Mouse (Mus musculus): ENCODE measurements around the gene Fam19a4. TPM values are rescaled to one million over a fixed set of nuclear protein-coding genes. Genes with fewer than 3 reads are reported as not detected.

Gene Fam19a4
- total and polyA plus RNA-seq, 3 experiments, result not detected

DNA sequence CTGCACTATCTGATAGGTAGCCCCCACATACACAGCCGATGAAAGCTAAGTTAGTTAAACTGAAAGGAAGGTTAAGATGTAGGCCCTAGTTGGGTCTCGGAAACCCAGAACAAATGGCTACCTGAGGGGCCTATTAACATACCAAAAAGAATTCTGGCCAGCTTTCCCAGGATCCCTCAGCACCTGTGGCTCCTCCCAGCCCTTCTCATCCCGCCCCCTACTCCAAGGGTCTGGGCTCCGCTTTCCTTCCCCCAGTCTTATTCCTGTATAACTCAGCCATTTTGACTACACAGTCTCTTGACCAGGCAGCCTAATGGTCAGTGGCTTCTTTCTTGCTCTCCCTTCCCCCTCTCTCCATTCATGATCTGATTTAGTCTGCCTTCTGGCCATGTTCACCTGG lies 13.7 kb downstream of the Fam19a4 start:
- no peaks in the 10 kb centered on the region for H3K9me3 ChIP-seq (replicated peaks; ENCODE audit: low read length)
- no peak for DNase-seq (ENCODE audit: extremely low read depth)
- in situ Hi-C loops (cut with MboI; ENCODE audit: low pct_ligation_motif_present, low pct_unique_long_range_greater_than_20kb, low sequenced_read_pairs), result no loop called here
- no peak for TF ChIP-seq MYC (IDR thresholded peaks at IDR 0.05; ENCODE audit: low read depth, low read length)
- TF ChIP-seq GABPA (IDR thresholded peaks at IDR 0.05; ENCODE audit: insufficient replicate concordance, low read depth, low read length), result no peak
- TF ChIP-seq TBP (conservative IDR thresholded peaks at IDR 0.05; ENCODE audit: low read depth, low read length), result no peak
- no peak for TF ChIP-seq RAD21 (IDR thresholded peaks at IDR 0.05; ENCODE audit: low read depth, low read length)
- TF ChIP-seq POLR2AphosphoS2 (IDR thresholded peaks at IDR 0.05; ENCODE audit: low read depth, low read length), result no peak
- peaks cover 82% of the 10 kb centered on the region for H3K27me3 ChIP-seq (replicated peaks)
- dilution Hi-C loops (cut with MboI; ENCODE audit: extremely low pct_ligation_motif_present, extremely low pct_unique_long_range_greater_than_20kb, low sequenced_read_pairs), result no loop called here
- no peak overlapping the region for H3K9ac ChIP-seq (ENCODE audit: insufficient read depth, low read depth)
- H3K4me3 ChIP-seq (replicated peaks in 1 of 3; ENCODE audit: low read depth in 2 of 3, low read length in 2 of 3, poor library complexity in 1 of 3), result no peak overlapping the region
- H3K4me2 ChIP-seq (ENCODE audit: insufficient read depth, low read depth, poor library complexity, severe bottlenecking), result no peak overlapping the region
- no peaks in the 10 kb centered on the region for H3K79me2 ChIP-seq (replicated peaks; ENCODE audit: control insufficient read depth, extremely low read depth, insufficient read depth, poor library complexity, severe bottlenecking)
- no peak overlapping the region for H3K27ac ChIP-seq (ENCODE audit: insufficient read depth, low read depth)
- no peaks in the 10 kb centered on the region for H3K36me3 ChIP-seq (replicated peaks in 1 of 2; ENCODE audit: control insufficient read depth in 1 of 2, insufficient read depth in 1 of 2, low read length in 1 of 2)
- H3K4me1 ChIP-seq (ENCODE audit: control insufficient read depth in 1 of 2, insufficient read depth in 2 of 2), result peaks cover 2 to 28% of the 10 kb centered on the region in 2 experiments; a peak in 3 of 4 replicates

DNA sequence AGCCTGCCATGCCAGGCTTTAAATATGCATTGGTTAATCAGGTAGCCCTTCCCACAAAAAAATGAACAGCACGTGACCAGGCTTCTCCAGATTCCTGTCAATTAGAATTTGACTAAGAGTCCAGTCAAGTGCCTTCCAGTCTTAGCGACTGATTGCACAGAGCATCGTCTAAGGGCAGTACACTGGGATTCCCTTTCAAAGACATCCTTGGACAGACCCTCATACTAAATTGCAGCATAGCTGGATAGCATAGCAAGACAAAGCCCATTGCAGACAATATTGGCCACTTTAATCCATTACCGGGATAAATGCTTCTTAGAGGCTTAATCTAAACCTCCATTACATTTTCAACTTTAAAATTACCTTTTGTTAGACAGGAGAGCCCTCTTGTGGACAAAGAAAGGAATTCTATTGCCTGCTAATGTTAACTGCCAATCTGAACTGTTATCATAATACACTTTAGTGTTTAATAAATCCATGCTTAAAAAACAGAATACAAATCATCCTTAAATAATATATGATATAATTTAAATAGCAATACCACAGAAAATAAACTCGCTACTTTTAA lies 33.0 kb downstream of the Fam19a4 start:
- in situ Hi-C loops (cut with MboI; ENCODE audit: low pct_ligation_motif_present, low pct_unique_long_range_greater_than_20kb, low sequenced_read_pairs), result no loop called here
- Histone ChIP-seq H3K4me1 (ENCODE audit: control insufficient read depth in 1 of 2, insufficient read depth in 2 of 2) (no peaks in the 10 kb centered on the region), H3K27ac (ENCODE audit: insufficient read depth, low read depth) (no peak overlapping the region), H3K79me2 (replicated peaks; ENCODE audit: control insufficient read depth, extremely low read depth, insufficient read depth, poor library complexity, severe bottlenecking) (no peaks in the 10 kb centered on the region), H3K9me3 (replicated peaks; ENCODE audit: low read length) (no peaks in the 10 kb centered on the region), H3K27me3 (replicated peaks) (peaks cover 68% of the 10 kb centered on the region), H3K4me3 (replicated peaks in 1 of 3; ENCODE audit: low read depth in 2 of 3, low read length in 2 of 3, poor library complexity in 1 of 3) (no peak overlapping the region), H3K36me3 (replicated peaks in 1 of 2; ENCODE audit: control insufficient read depth in 1 of 2, insufficient read depth in 1 of 2, low read length in 1 of 2) (no peaks in the 10 kb centered on the region), H3K9ac (ENCODE audit: insufficient read depth, low read depth) (no peak overlapping the region), H3K4me2 (ENCODE audit: insufficient read depth, low read depth, poor library complexity, severe bottlenecking) (no peak overlapping the region)
- DNase-seq (ENCODE audit: extremely low read depth), result no peak
- peak; percentile 49 for TF ChIP-seq SMC3 (IDR thresholded peaks at IDR 0.05; ENCODE audit: low read depth, low read length)
- no peak for TF ChIP-seq MAX (IDR thresholded peaks at IDR 0.05; ENCODE audit: low read length)
- TF ChIP-seq RAD21 (IDR thresholded peaks at IDR 0.05; ENCODE audit: low read depth, low read length), result peak; percentile 73
- no peak for TF ChIP-seq EP300 (IDR thresholded peaks at IDR 0.05; ENCODE audit: low read length)
- peak in 1 of 2 experiments; percentile 73; a peak in 2 of 4 replicates for TF ChIP-seq CTCF (conservative IDR thresholded peaks at IDR 0.05 in 1 of 2, IDR thresholded peaks at IDR 0.05 in 1 of 2; ENCODE audit: low read depth in 2 of 2, low read length in 2 of 2)
- dilution Hi-C loops (cut with MboI; ENCODE audit: extremely low pct_ligation_motif_present, extremely low pct_unique_long_range_greater_than_20kb, low sequenced_read_pairs), result no loop called here

GRCm38 (mm10) chr6:97019323-97019722 lies 40.9 kb downstream of the Fam19a4 start:
- Histone ChIP-seq H3K79me2 (replicated peaks; ENCODE audit: control insufficient read depth, extremely low read depth, insufficient read depth, poor library complexity, severe bottlenecking) (no peaks in the 10 kb centered on the region), H3K9me3 (replicated peaks; ENCODE audit: low read length) (no peaks in the 10 kb centered on the region), H3K36me3 (replicated peaks in 1 of 2; ENCODE audit: control insufficient read depth in 1 of 2, insufficient read depth in 1 of 2, low read length in 1 of 2) (no peaks in the 10 kb centered on the region), H3K4me3 (replicated peaks in 1 of 3; ENCODE audit: low read depth in 2 of 3, low read length in 2 of 3, poor library complexity in 1 of 3) (no peak overlapping the region), H3K4me1 (ENCODE audit: control insufficient read depth in 1 of 2, insufficient read depth in 2 of 2) (peaks cover 0 to 8% of the 10 kb centered on the region in 2 experiments; a peak in 2 of 4 replicates), H3K27ac (ENCODE audit: insufficient read depth, low read depth) (no peak overlapping the region), H3K9ac (ENCODE audit: insufficient read depth, low read depth) (no peak overlapping the region), H3K27me3 (replicated peaks) (peaks cover 30% of the 10 kb centered on the region), H3K4me2 (ENCODE audit: insufficient read depth, low read depth, poor library complexity, severe bottlenecking) (no peak overlapping the region)
- dilution Hi-C loops (cut with MboI; ENCODE audit: extremely low pct_ligation_motif_present, extremely low pct_unique_long_range_greater_than_20kb, low sequenced_read_pairs), result no loop called here
- DNase-seq (ENCODE audit: extremely low read depth), result no peak
- TF ChIP-seq ZC3H11A (IDR thresholded peaks at IDR 0.05; ENCODE audit: low read depth, low read length) (no peak), CTCF (conservative IDR thresholded peaks at IDR 0.05 in 1 of 2, IDR thresholded peaks at IDR 0.05 in 1 of 2; ENCODE audit: low read depth in 2 of 2, low read length in 2 of 2) (no peak), HCFC1 (IDR thresholded peaks at IDR 0.05; ENCODE audit: low read depth, low read length) (no peak), E2F4 (IDR thresholded peaks at IDR 0.05; ENCODE audit: insufficient replicate concordance, low read depth, low read length) (no peak), MAX (IDR thresholded peaks at IDR 0.05; ENCODE audit: low read length) (no peak), ZMIZ1 (IDR thresholded peaks at IDR 0.05; ENCODE audit: low read depth, low read length) (no peak), POLR2AphosphoS2 (IDR thresholded peaks at IDR 0.05; ENCODE audit: low read depth, low read length) (no peak), MXI1 (IDR thresholded peaks at IDR 0.05; ENCODE audit: low read depth, low read length) (no peak), ZKSCAN1 (IDR thresholded peaks at IDR 0.05; ENCODE audit: borderline replicate concordance, low read depth, low read length) (no peak), TCF12 (IDR thresholded peaks at IDR 0.05; ENCODE audit: low read depth, low read length) (no peak), MAFK (IDR thresholded peaks at IDR 0.05; ENCODE audit: insufficient replicate concordance, low read length) (no peak), KAT2A (IDR thresholded peaks at IDR 0.05; ENCODE audit: insufficient replicate concordance, low read length) (no peak), NRF1 (IDR thresholded peaks at IDR 0.05; ENCODE audit: low read depth, low read length) (no peak), EP300 (IDR thresholded peaks at IDR 0.05; ENCODE audit: low read length) (no peak), IRF4 (IDR thresholded peaks at IDR 0.05; ENCODE audit: low read depth, low read length) (no peak), ZNF384 (IDR thresholded peaks at IDR 0.05; ENCODE audit: low read depth, low read length) (no peak), JUN (IDR thresholded peaks at IDR 0.05; ENCODE audit: insufficient read depth, low read depth, low read length) (no peak), MEF2A (IDR thresholded peaks at IDR 0.05; ENCODE audit: borderline replicate concordance, low read depth, low read length) (no peak)
- in situ Hi-C loops (cut with MboI; ENCODE audit: low pct_ligation_motif_present, low pct_unique_long_range_greater_than_20kb, low sequenced_read_pairs), result no loop called here
